Mouse (Mus musculus): ENCODE data around the gene Ripk1.

Ripk1 gene

DNA sequence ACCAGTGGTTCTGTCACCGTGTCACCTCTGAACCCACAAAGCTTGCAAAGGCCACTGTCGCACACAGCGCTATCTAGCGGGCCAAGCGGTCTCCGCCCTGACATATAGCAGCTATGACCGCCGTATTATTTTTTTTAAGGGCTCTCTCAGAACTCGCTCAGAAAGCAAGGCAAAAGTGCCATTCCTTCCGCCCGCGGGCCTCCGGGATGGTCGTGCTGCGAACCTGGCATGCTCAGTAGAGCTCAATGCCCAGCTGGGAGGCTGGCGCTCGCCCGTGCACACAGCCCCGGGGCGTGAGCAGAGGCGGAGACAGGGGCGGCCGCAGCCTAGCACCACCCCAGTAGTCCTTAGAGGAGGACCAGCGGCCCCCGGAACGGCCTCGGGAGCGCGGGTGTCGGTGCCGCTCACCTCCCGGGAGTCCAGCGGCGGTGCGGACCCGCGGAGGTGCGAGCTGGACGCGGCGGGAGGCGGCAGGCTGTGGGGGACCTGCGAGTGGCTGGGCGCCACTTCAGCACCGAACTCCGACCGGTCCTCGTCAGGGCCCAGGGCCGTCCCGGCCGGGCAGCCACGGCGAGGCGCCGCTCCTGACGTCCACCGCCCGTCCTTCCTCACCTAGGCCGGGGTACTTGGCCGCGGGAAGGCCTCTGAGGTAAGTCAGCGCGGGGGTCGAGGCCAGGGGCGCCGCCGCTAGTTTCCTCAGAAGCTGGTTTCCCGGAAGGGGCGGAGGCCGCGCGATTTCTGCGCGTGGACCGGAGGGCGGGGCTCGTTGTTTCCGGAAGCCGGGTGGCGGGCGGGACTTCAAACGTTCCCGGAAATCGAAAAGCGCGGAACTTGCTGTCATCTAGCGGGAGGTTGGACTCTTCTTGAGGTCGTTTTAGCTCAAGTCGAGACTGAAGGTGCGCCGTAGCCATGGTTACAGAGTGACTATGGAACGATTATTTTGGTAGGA, at the start of gene Ripk1, which contains the start of gene Serpinb6a:
Ripk1 (plus strand) TSS at position 306 of the 949 bp plus-strand sequence.
Serpinb6a (minus strand) TSS at position 737 of the 949 bp plus-strand sequence.
- DNase-seq (ENCODE audit: low read depth, low spot score): peak; percentile 83

- no peak for DNase-seq (ENCODE audit: low read depth, low spot score)
These were observed 49.2 kb upstream of the Ripk1 start for GRCm38 (mm10) chr13:33952947-33953346.

DNA sequence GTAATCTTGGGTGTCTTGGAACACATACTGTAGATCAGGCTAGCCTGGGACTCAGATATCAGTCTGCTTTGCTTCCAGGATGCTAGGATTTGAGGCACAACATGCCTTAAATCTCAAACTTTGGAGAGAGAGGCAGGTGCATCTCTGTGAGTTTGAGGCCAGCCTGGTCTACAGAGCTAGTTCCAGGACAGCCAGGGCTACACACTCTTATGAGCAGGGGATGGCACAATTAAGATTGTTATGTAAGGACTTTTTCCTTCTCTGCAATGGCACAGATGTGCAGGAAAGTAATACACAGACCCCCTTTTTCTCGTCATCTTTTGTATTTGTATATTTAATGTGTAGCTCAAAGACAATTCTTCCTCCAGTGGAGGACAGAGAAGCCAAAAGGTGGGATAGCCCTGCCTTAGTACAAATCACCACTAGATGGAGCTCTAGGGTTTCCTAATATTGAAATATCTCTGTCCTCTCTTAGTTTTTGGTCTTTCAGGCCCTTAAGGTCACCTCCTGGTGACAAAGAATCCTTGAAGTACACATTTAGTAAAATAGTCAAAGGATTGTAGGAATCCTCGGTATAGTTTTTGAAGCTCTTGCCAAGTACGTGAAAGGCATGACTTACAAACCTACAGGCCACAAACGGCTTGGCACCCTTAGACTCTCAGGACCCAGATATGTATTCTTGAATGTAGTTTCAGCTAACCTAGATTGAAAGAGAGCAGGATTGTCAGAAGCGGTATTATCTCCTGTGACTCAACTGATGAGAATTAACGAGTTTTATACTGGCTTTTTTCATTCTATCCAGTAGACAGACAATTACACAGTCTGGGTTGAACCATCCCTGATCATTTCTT, 45.4 kb upstream of the Ripk1 start:
- DNase-seq (ENCODE audit: low read depth, low spot score): peak; percentile 74

DNA sequence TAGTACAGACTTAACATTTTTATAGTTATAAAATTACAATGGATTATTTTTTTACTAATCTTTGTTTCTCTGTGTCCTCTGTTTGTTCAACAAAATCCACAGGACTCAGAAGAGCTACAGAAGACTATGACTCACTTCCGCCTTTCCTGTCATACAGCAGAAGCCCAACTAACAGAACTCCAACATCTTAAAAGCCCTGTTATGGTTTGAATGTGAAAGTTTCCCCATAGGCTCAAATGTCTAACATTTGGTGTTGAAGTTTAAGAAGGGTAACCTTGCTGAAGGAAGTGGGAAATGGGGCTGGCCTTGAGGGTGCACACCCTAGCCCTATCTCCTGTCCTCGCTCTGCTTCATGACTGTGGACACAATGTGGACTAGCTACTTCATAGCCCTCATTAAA, 42.4 kb upstream of the Ripk1 start:
- DNase-seq (ENCODE audit: low read depth, low spot score): peak; percentile 43

DNA sequence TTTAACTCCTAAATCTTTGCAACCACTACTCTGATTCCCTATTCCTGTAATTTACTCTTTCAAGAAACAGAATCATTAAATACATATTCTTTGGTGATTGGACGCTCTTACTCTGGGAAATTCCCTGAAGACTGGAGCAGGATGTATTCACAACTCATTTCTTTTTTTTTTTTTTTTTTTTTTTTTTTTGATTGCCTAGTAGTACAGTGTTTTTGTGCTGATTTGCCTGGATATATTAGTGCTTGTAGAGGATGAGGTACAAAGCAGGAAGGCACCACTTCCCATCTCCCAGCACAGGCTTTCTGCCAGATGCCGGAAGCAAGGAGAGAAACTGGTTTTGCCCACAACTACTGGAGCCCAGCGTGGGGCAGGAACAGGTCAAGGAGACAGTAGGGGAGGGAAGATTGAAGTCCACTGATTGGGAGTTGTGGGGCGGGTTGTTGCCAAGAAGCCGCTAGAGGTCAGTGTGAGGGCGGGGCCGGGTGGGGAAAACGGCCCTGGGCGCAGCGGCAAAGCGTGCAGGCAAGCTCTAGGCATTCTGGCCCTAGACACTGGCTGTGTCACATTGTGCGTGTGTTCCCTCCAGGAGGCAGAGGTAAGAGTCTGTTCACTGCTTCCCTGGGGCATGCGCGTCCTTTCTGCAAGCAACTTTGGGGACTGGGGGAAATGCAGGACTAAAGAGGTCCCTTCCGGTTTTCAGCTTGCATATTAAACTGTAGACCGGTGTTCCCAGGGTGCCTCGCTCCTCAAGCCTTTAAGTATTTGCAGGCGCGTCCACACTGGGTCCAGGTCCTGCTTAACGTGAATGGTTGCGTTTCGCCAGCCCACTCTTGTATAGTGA, 37.7 kb upstream of the Ripk1 start, which contains the start of gene Nqo2:
Nqo2 (plus strand) TSS at position 482 of the 841 bp plus-strand sequence.
- peak; percentile 93 for DNase-seq (ENCODE audit: low read depth, low spot score)

GRCm38 (mm10) chr13:33965056-33966024, 36.8 kb upstream of the Ripk1 start:
- DNase-seq (ENCODE audit: low read depth, low spot score): peak; percentile 52

- DNase-seq (ENCODE audit: low read depth, low spot score): peak; percentile 14
These were observed 36.1 kb upstream of the Ripk1 start for GRCm38 (mm10) chr13:33966025-33966412.

- no peak for DNase-seq (ENCODE audit: low read depth, low spot score)
These were observed 35.6 kb upstream of the Ripk1 start for GRCm38 (mm10) chr13:33966574-33966973.

- DNase-seq (ENCODE audit: low read depth, low spot score): no peak
These were observed 12.5 kb upstream of the Ripk1 start for GRCm38 (mm10) chr13:33989625-33990024.

DNA sequence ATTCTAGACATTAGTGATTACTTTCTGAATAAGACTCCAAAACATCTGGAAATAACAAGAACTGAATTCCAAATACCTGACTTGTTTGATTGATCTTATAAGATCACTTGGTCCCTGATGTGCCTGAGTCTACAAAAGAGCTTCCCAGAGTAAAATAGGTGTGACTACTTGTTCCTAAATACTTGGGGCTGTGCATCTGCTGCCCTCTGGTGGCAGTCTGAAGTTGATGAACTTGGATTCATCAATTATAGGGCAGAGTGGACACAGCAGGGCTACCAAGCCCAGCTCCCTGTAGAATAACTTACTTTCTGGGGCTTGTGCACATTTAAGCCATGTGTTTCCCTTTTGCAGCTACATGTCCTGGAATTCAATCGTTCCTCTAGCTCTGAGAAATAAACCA, 7.0 kb upstream of the Ripk1 start:
- DNase-seq (ENCODE audit: low read depth, low spot score): peak; percentile 89

DNA sequence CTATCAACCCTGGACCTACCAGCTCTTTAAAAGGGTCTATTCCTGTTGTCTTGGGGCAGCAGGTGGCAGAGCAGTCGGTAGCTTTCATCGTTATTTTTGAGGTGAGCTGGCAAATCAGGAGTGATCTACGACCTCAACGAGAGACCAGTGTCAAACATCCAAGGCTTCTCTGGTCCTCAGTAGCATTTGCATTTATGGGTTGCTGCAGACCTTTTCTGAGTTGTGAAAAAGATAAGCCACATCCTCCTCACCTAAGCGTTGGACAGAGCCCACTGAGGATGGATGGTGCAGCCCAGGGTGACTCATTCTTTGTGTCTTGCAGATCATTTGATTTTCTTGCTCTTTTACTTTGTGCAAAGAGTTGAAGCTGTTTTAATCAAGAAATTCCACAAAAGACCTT, 895 bp downstream of the Ripk1 start:
- DNase-seq (ENCODE audit: low read depth, low spot score): peak; percentile 22

- DNase-seq (ENCODE audit: low read depth, low spot score): no peak
These were observed 5.1 kb downstream of the Ripk1 start for GRCm38 (mm10) chr13:34007234-34007633.

- DNase-seq (ENCODE audit: low read depth, low spot score): no peak
These were observed 14.9 kb downstream of the Ripk1 start for GRCm38 (mm10) chr13:34016927-34017569.

DNA sequence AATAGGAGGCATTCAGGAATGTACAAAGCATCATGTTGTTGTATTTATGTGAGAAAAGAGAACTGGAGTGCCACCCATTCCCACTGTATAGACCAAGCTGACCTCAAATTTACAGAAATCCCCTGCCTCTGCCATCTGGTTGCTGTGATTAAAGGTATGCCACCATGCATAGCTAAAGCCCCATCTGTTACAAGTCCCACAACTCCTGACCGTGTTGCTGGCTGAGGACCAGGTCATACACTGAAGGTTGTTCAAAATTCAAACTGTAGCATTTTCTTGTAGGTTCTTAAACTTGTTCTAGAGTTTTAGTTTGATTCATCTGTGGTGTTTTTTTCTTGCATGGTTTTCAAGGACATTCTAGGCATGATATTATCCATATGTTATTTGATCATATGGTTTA, 16.4 kb downstream of the Ripk1 start:
- DNase-seq (ENCODE audit: low read depth, low spot score): no peak

DNA sequence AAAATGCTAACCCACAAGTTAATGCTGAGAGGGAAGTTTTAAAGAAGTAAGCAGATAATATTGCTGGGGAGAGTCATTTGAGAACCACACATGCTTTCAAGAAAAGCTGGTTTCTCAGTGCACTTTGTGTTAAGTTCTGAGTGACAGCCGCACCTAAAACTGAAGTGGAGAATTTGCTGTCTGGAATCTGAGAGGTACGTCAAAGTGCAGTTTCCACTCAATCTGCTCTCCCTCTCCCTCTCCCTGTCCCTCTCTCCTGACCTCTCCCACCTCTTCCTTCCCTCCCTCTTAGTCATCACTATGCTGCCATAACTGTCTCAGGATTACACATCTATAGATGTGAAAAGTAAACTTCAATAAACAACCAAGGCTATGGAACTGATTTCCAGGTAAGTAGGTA, 19.8 kb downstream of the Ripk1 start:
- no peak for DNase-seq (ENCODE audit: low read depth, low spot score)

- DNase-seq (ENCODE audit: low read depth, low spot score): no peak
These were observed 29.9 kb downstream of the Ripk1 start for GRCm38 (mm10) chr13:34032041-34032440.

DNA sequence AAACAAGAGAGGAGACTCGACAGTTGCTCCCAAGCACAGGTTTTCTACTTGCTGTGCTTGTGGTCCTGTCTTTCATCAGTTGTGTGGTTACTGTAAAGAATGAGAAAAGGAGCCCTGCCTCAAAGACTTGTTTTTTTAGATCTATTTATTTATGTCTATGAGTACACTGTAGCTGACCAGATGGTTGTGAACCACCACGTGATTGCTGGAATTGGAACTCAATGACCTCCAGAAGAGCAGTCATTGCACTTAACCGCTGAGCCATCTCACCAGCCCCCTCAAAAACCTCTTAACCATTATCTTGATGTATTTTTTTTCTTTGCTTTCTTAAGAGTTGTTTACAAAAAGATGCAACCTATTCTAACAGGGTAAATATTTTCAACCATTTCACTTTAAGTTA, 33.3 kb downstream of the Ripk1 start:
- DNase-seq (ENCODE audit: low read depth, low spot score): no peak

- no peak for DNase-seq (ENCODE audit: low read depth, low spot score)
These were observed 34.6 kb downstream of the Ripk1 start for GRCm38 (mm10) chr13:34036726-34037125.

Data from 3T3-L1 (cell line).